Mouse (Mus musculus) gonadal fat pad, adult 2 months (tissue): Measurements from ENCODE around the gene Ccne1. TPM values are rescaled to one million over a fixed set of nuclear protein-coding genes. Genes with fewer than 3 reads are reported as not detected.

Experiments used
- DNase-seq: peaks from one replicate; pipeline ENCODE4 v3.0.0-alpha.2; 2012; ENCODE audit warnings: low read depth
- polyA plus RNA-seq: library from polyadenylated mRNA; depleted of rRNA; stranded (reverse); fragments of >200 nt; gene quantifications from 2 replicates; pipeline ENCODE4 v1.2.3, GENCODE M21; 2012

Ccne1 gene
- polyA plus RNA-seq, 1 experiment, result 5.1 TPM

DNA sequence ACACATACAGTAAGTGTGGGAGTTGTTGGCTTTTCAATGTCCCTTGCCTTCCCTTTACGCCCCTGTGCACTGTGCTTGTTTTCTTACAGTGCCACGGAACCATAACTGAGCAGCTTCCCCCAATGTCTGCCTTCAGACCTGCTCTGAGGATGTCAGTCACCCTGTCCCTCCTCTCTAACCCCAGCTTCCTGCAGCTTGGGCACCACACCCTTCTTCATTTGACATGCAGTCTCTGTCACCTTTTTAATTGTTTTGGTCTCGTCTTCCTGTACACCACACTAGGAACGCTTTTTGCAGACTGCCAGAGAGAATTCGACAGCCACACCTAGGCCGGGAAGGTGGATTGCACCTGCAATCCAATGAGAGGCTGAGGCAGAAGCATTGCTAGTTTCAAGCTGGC lies 13.0 kb downstream of the Ccne1 start:
- DNase-seq, result no peak

- DNase-seq, result no peak
Measured at GRCm38 (mm10) chr7:38093101-38093500, 14.2 kb downstream of the Ccne1 start.

DNA sequence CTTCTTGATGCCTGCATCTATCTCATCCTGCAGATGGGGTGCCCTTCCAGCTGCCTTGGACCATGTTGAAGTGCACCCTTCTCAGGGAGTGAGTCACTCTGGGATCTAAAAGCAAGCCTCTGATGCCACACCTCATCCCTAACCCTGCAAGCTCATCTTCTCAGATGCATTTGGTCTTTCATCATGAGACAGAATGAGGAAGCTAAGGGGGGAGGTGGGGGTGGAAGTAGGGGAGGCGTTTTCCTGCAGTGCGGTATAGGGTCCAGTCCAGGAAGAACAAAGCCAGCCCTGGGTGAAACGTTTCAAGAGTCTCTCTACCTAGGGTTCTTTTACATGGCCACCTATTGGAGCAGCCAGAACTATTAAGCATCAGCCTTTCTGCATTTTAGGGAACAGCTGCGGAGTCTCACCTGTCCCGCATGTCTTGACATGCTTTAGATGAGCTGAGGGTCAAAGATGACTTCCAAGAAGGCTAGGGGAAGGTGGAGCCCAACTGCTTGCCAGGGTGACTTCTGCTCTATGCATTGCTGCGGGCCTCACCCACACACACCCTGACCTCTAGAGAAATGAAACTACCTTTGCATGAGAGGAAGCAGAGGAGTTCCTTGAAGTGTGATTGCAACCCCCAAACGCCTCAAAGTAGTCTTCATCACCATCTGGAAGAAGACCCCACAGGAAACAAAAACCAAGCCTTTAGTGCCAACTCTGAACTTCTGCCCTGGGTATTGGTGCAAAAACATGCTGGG lies 17.2 kb downstream of the Ccne1 start:
- DNase-seq, result no peak

GRCm38 (mm10) chr7:38088456-38088855 lies 18.9 kb downstream of the Ccne1 start:
- DNase-seq, result no peak

GRCm38 (mm10) chr7:38087856-38088255 lies 19.5 kb downstream of the Ccne1 start:
- DNase-seq, result no peak

DNA sequence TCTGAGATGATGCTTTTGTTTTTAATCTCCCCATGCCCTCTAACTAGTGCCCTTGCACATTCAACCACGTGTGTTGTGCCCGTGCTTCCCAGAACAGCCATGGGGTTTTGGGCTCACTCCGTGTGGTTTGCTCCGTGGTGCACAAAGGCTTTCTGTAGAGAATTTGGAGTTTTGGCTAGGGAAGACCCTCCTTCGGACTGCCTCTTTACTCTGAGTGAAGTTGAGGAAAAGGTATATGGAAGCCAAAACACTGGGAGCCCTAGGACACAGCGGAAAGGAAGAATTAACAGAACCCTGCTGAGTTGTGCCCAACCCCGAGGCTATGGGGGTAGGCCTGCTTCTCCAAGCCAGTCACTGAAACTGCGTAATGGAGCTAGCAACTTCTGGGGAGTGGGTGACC lies 20.9 kb downstream of the Ccne1 start:
- no peak for DNase-seq

- DNase-seq, result no peak
Measured at GRCm38 (mm10) chr7:38085573-38086211, 21.6 kb downstream of the Ccne1 start.

GRCm38 (mm10) chr7:38084778-38085572 lies 22.4 kb downstream of the Ccne1 start:
- DNase-seq, result peak; percentile 86

GRCm38 (mm10) chr7:38082971-38083370 lies 24.4 kb downstream of the Ccne1 start:
- no peak for DNase-seq

DNA sequence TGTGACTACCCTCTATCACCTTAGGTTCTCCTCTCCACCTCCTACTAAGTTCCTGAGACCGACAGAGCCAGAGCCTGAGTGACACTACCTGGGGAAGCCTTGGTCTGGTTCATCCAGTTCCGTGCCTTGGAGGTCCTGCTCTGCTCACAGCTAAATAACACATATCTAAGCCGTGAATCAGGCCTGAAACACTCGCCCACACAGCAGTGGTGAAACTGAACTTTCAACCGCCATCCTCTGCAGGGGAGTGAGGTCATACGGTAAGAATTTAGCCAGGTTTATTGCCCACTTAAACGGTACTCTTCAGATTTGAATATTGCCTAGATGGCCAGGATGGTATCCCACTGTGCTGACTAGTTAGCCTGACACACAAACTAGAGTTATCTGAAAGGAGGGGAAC lies 30.1 kb downstream of the Ccne1 start:
- peak; percentile 74 for DNase-seq

DNA sequence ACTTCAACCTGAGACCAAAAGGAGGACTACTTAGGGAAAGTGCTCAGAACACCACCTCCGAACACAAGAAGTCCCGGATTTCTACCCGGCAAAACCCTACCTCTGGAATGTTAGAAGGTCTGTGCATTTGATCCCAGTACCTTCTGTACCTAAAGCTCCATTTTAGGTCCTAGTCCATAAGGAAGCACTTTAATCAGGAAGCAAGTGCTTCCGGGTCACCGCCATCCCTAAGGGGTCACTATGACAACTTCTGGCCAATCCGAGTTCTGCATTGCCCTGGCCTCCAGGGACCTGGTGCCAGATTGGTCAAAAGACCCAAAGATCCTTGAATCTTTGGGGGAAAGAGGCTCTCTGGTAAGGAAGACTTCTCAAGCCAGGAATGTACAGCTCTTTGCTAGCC lies 31.8 kb downstream of the Ccne1 start:
- no peak for DNase-seq

DNA sequence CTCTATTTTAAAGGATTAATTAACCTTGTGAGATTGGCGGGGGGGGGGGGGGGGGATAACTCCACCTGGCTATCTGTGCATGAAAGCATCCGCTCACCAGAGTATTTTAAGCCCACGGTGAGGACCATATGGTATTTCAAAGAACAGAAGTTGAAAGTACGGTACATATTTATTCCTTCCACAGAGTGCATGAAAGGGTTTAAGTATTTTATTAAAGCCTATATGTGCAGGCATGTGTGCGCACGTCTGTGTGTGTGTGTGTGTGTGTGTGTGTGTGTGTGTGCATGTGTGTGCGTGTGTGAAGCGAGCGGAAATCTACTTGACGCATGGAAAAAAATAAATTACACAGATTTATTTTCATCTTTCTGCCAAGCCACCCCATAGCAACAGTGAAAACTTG lies 32.4 kb downstream of the Ccne1 start:
- no peak for DNase-seq

DNA sequence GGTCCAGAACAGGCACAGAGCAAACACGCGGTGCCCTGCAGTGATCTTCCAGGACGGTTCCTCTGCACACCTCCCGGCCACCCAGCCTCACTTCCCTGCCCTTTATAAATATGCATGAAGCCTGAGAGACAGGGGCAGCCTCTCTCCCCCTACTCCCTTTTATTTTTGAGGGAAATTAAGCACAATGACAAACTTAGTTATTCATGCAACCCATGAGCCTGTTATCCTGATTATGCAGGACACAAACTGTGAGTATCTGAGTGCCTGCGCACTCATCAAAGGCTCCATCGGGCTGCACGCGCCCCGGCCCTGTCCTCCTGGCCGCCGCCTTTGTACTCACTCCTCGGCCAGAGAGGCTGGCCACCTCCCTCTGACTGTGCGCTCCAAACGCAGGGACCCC lies 32.8 kb downstream of the Ccne1 start:
- no peak for DNase-seq

DNA sequence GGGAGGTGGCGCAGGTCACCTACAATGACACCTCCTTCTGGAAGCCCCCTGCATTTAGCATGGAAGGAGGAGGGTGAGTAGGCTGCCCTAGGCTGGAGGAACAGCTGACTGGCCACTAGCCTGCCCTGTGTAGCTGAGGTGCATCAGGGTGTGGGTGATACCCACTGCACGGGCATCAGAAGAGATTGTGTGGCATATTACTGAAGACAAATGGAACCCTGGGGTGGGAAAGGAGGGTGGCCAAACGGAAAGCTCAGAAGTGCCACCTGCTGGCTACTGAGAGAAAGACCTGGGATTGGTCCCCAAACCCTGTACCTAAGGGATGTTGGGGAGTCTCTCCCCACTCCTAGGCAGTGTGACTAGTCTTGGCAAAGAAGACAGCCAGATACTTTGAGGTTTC lies 33.6 kb downstream of the Ccne1 start:
- no peak for DNase-seq

- DNase-seq, result no peak
Measured at GRCm38 (mm10) chr7:38071065-38071464, 36.3 kb downstream of the Ccne1 start.

GRCm38 (mm10) chr7:38070663-38071062 lies 36.7 kb downstream of the Ccne1 start:
- no peak for DNase-seq

DNA sequence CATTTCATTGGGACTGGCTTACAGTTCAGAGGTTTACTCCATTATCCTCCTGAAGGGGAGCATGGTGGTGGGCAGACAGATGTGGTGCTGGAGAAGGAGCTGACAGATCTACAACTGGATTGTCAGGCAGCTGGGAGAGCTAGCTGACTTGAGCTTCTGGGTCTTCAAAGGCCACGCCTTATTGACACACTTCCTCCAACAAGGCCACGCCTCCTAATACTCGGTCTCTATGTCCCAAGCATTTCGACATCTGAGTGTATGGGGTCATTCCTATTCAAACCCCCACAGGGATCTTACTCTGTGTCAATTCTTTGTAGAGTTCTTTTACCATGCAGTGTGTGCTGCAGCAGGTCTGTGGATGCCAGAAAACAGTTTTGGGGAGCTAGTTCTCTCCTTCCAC lies 42.9 kb downstream of the Ccne1 start:
- DNase-seq, result no peak

GRCm38 (mm10) chr7:38061060-38061970 lies 46.0 kb downstream of the Ccne1 start:
- DNase-seq, result no peak

- no peak for DNase-seq
Measured at GRCm38 (mm10) chr7:38059636-38060330, 47.6 kb downstream of the Ccne1 start.

- no peak for DNase-seq
Measured at GRCm38 (mm10) chr7:38059096-38059495, 48.2 kb downstream of the Ccne1 start.

GRCm38 (mm10) chr7:38055996-38056395 lies 51.3 kb downstream of the Ccne1 start:
- no peak for DNase-seq
